Mouse (Mus musculus) brain, embryonic 14.5 days (tissue): ENCODE data around the gene Peli2.

Experiments
- CTCF ChIP-seq: fragments of 200-500 bp; IDR thresholded peaks from 2 replicates; pipeline ENCODE4 v1.5.1; 2012; ENCODE audit warnings: inconsistent platforms, mild to moderate bottlenecking, moderate library complexity, borderline replicate concordance; ENCODE audit not compliant: insufficient read depth, insufficient read length; ENCODE audit errors: extremely low read depth
- POLR2A ChIP-seq: fragments of 200-500 bp; IDR thresholded peaks from 2 replicates; pipeline ENCODE4 v1.6.1; 2012; ENCODE audit warnings: mild to moderate bottlenecking, inconsistent platforms, borderline replicate concordance; ENCODE audit not compliant: poor library complexity, insufficient read depth, insufficient read length, severe bottlenecking; ENCODE audit errors: extremely low read depth

- no peak for TF ChIP-seq CTCF
- no peak for TF ChIP-seq POLR2A
These were observed 76.2 kb downstream of the Peli2 start for GRCm38 (mm10) chr14:48196804-48197203.
